Mouse (Mus musculus) forebrain, embryonic 14.5 days (tissue): ENCODE measurements at regions not wholly inside any gene's neighbourhood (a gene's known extent, or its start where the extent isn't known, plus 50 kb on each side); places are given as distances from the start of the nearest gene placed in this dataset.

Experiments
- ATAC-seq: fragments of 200-750 bp; cut with Nextera tagmentation; 2 replicates; pipeline ENCODE4 v1.8.0; 2017; ENCODE audit warnings: mild to moderate bottlenecking, moderate library complexity
- DNase-seq: peaks from one replicate; pipeline ENCODE4 v3.0.0-alpha.2; 2015; ENCODE audit warnings: low spot score
- H3K27ac ChIP-seq: fragments of 300-500 bp; sonication (generic); 2 replicates; pipeline ENCODE4 v1.5.1; 2014; ENCODE audit warnings: low read depth, mild to moderate bottlenecking, control low read depth, low read length, moderate library complexity
- H3K27me3 ChIP-seq: fragments of 300-500 bp; sonication (generic); replicated peaks from 2 replicates; pipeline ENCODE4 v1.6.1; 2014; ENCODE audit warnings: low read length, control low read depth, mixed read lengths; ENCODE audit not compliant: control insufficient read depth, insufficient read depth
- H3K36me3 ChIP-seq: fragments of 300-500 bp; sonication (generic); 2 replicates; pipeline ENCODE4 v1.6.1; 2014; ENCODE audit warnings: low read length, control low read depth; ENCODE audit not compliant: control insufficient read depth, insufficient read depth
- H3K4me1 ChIP-seq: fragments of 300-500 bp; sonication (generic); 2 replicates; pipeline ENCODE4 v1.6.1; 2014; ENCODE audit warnings: antibody characterized with exemption, low read length, control low read depth; ENCODE audit not compliant: control insufficient read depth, insufficient read depth
- H3K4me2 ChIP-seq: fragments of 300-500 bp; sonication (generic); 2 replicates; pipeline ENCODE4 v1.6.1; 2014; ENCODE audit warnings: mild to moderate bottlenecking, control low read depth, low read length
- H3K4me3 ChIP-seq: fragments of 300-500 bp; sonication (generic); 2 replicates; pipeline ENCODE4 v1.5.1; 2014; ENCODE audit warnings: low read depth, low read length, control low read depth
- H3K9ac ChIP-seq: fragments of 300-500 bp; sonication (generic); 2 replicates; pipeline ENCODE4 v1.6.1; 2014; ENCODE audit warnings: mild to moderate bottlenecking, low read length, control low read depth, moderate library complexity
- H3K9me3 ChIP-seq: fragments of 300-500 bp; sonication (generic); replicated peaks from 2 replicates; pipeline ENCODE4 v1.6.1; 2016; ENCODE audit warnings: low read length, control low read depth, mixed read lengths; ENCODE audit not compliant: control insufficient read depth
- WGBS: fragments of 180-500 bp; shearing (Covaris S2); extraction: QIAGEN DNeasy Blood & Tissue Kit; methylation state at CpG from one replicate; pipeline ENCODE4 v1.1.7; 2014; 5-methylcytosine and 5-hydroxymethylcytosine counted together

- WGBS = 27% methylated on average over 4 of the region's 4 CpGs
- Histone ChIP-seq H3K4me1 (peaks cover 22% of the 10 kb centered on the region), H3K4me2 (no peak overlapping the region), H3K27ac (0 out of 2 replicates have a peak overlapping the region, but pooled peaks have one; percentile 11), H3K27me3 (peaks cover 4% of the 10 kb centered on the region; the same call in 1 of the 2 replicates), H3K9ac (no peak overlapping the region), H3K36me3 (no peaks in the 10 kb centered on the region), H3K9me3 (no peaks in the 10 kb centered on the region), H3K4me3 (no peak overlapping the region)
- ATAC-seq (0 out of 2 replicates have a peak, but pooled peaks have one; percentile 54), DNase-seq (peak; percentile 47)
These were observed 89.7 kb upstream of the A230072I06Rik start for GRCm38 (mm10) chr8:12188960-12189359.

GRCm38 (mm10) chr8:12192006-12192405, 86.6 kb upstream of the A230072I06Rik start:
- 31% methylated on average over 8 of the region's 8 CpGs for WGBS
- no peak overlapping the region for H3K9ac ChIP-seq
- no peaks in the 10 kb centered on the region for H3K36me3 ChIP-seq
- no peak overlapping the region for H3K4me2 ChIP-seq
- DNase-seq (no peak), ATAC-seq (no peak)
- no peak overlapping the region for H3K4me3 ChIP-seq
- no peak overlapping the region for H3K27ac ChIP-seq
- no peaks in the 10 kb centered on the region for H3K27me3 ChIP-seq
- H3K4me1 ChIP-seq = peaks cover 14% of the 10 kb centered on the region; the same call in 1 of the 2 replicates
- no peaks in the 10 kb centered on the region for H3K9me3 ChIP-seq

- no peak for DNase-seq
- ATAC-seq = no peak
- no peak overlapping the region for H3K4me3 ChIP-seq
- no peaks in the 10 kb centered on the region for H3K36me3 ChIP-seq
- H3K9ac ChIP-seq = no peak overlapping the region
- no peaks in the 10 kb centered on the region for H3K9me3 ChIP-seq
- H3K27me3 ChIP-seq = no peaks in the 10 kb centered on the region
- H3K4me2 ChIP-seq = no peak overlapping the region
- H3K4me1 ChIP-seq = peaks cover 9% of the 10 kb centered on the region; the same call in 1 of the 2 replicates
- H3K27ac ChIP-seq = no peak overlapping the region
- WGBS = 78% methylated on average over 1 of the region's 1 CpGs
These were observed 72.7 kb upstream of the A230072I06Rik start for GRCm38 (mm10) chr8:12205909-12206308.

- Histone ChIP-seq H3K27me3 (no peaks in the 10 kb centered on the region), H3K4me3 (no peak overlapping the region), H3K4me2 (no peak overlapping the region), H3K27ac (no peak overlapping the region), H3K9ac (no peak overlapping the region), H3K9me3 (no peaks in the 10 kb centered on the region), H3K4me1 (peaks cover 9% of the 10 kb centered on the region; the same call in 1 of the 2 replicates), H3K36me3 (no peaks in the 10 kb centered on the region)
- ATAC-seq (peak; percentile 86), DNase-seq (peak; percentile 76)
- 51% methylated on average over 3 of the region's 3 CpGs for WGBS
These were observed 71.2 kb upstream of the A230072I06Rik start for GRCm38 (mm10) chr8:12207412-12207811.

GRCm38 (mm10) chr8:12213774-12214173, 64.8 kb upstream of the A230072I06Rik start:
- Histone ChIP-seq H3K9me3 (no peaks in the 10 kb centered on the region), H3K4me1 (peaks cover 16% of the 10 kb centered on the region), H3K27me3 (peaks cover 14% of the 10 kb centered on the region; the same call in 1 of the 2 replicates), H3K27ac (peak overlapping the region; percentile 40; the same call in 1 of the 2 replicates), H3K4me2 (peak overlapping the region; percentile 37), H3K36me3 (no peaks in the 10 kb centered on the region), H3K9ac (peak overlapping the region; percentile 6; the same call in 1 of the 2 replicates), H3K4me3 (no peak overlapping the region)
- 43% methylated on average over 7 of the region's 7 CpGs for WGBS
- ATAC-seq (peak; percentile 31; the same call in 1 of the 2 replicates), DNase-seq (no peak)

- Histone ChIP-seq H3K9me3 (no peaks in the 10 kb centered on the region), H3K4me3 (no peak overlapping the region), H3K4me1 (peaks cover 18% of the 10 kb centered on the region), H3K27ac (peak overlapping the region; percentile 40; the same call in 1 of the 2 replicates), H3K9ac (peak overlapping the region; percentile 49), H3K27me3 (peaks cover 14% of the 10 kb centered on the region; the same call in 1 of the 2 replicates), H3K4me2 (peak overlapping the region; percentile 37), H3K36me3 (no peaks in the 10 kb centered on the region)
- peak; percentile 79 for DNase-seq
- WGBS = 4% methylated on average over 24 of the region's 24 CpGs
- ATAC-seq = peak; percentile 76
These were observed 64.2 kb upstream of the A230072I06Rik start for GRCm38 (mm10) chr8:12214205-12215019.

- no peak overlapping the region for H3K27ac ChIP-seq
- no peaks in the 10 kb centered on the region for H3K9me3 ChIP-seq
- no peak overlapping the region for H3K9ac ChIP-seq
- no peak overlapping the region for H3K4me2 ChIP-seq
- ATAC-seq (no peak), DNase-seq (no peak)
- H3K36me3 ChIP-seq = no peaks in the 10 kb centered on the region
- 0 out of 2 replicates have a peak, but pooled peaks cover 2% of the 10 kb centered on the region for H3K4me1 ChIP-seq
- no peaks in the 10 kb centered on the region for H3K27me3 ChIP-seq
- 76% methylated on average over 9 of the region's 9 CpGs for WGBS
- no peak overlapping the region for H3K4me3 ChIP-seq
These were observed 57.1 kb upstream of the A230072I06Rik start for GRCm38 (mm10) chr8:12221506-12221905.

- no peak overlapping the region for H3K4me3 ChIP-seq
- 91% methylated on average over 1 of the region's 1 CpGs for WGBS
These were observed 55.2 kb upstream of the A230072I06Rik start for GRCm38 (mm10) chr8:12223376-12223775.

More at GRCm38 (mm10) chr8:12223376-12223775, 55.2 kb upstream of the A230072I06Rik start:
- H3K4me2 ChIP-seq = no peak overlapping the region
- no peak for ATAC-seq
- H3K4me1 ChIP-seq = 0 out of 2 replicates have a peak, but pooled peaks cover 2% of the 10 kb centered on the region
- H3K9ac ChIP-seq = no peak overlapping the region
- no peaks in the 10 kb centered on the region for H3K36me3 ChIP-seq
- H3K27me3 ChIP-seq = no peaks in the 10 kb centered on the region
- no peak for DNase-seq
- H3K9me3 ChIP-seq = no peaks in the 10 kb centered on the region
- no peak overlapping the region for H3K27ac ChIP-seq
